Comparison of ENCODE assay signal across 8 mouse cellular contexts in the genomic region with DNA sequence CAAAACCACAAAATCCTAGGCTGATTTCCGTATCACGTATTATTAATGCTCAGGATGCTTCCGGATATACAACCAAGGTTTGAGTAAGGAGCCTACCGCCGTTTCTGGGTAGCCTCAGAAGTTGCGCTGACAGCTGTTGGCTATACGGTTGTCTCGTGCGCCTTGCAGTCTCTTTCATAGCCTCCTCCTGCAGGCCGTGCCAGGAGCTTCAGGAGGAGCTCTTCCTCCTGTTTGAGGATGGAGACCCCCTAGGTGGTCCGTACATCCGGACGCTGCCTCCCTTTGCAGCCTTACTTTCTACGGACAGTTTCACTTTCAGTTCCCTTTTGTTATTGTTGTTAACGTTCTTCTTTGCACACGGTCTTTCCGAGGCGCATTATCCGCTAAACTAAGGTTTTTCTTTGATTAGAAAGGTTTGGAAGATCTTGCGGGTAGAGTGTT. TPM values are rescaled to one million over a fixed set of nuclear protein-coding genes. Genes with fewer than 3 reads are reported as not detected.
DNase-seq lines count a peak whose midpoint lies in the region; ATAC-seq and TF ChIP-seq lines count a peak whose summit lies in the region.

No protein-coding gene starts in this region.

- under 1% methylated on average over 20 of the region's 20 CpGs for WGBS in heart, embryonic 13.5 days

- peak overlapping the region; percentile 92 for H3K27ac ChIP-seq in heart, embryonic 13.5 days (replicated peaks)

- no peak for ATAC-seq in heart, embryonic 13.5 days (ENCODE audit: extremely low read depth, insufficient number of reproducible peaks, low FRiP score, low TSS enrichment)

- peak overlapping the region; percentile 99 for H3K4me3 ChIP-seq in E14TG2a.4 (replicated peaks; ENCODE audit: low read length)
- peak overlapping the region; percentile 98 for H3K4me3 ChIP-seq in heart, embryonic 13.5 days

- no peaks in the 10 kb centered on the region for H3K9me3 ChIP-seq in E14TG2a.4 (ENCODE audit: low read length)
- no peaks in the 10 kb centered on the region for H3K9me3 ChIP-seq in heart, embryonic 13.5 days

- no peak for TF ChIP-seq CTCF in E14TG2a.4 (conservative IDR thresholded peaks at IDR 0.05; ENCODE audit: low read length)

- H3K36me3 ChIP-seq in E14TG2a.4 (ENCODE audit: insufficient read depth, low read length), result peaks cover 36% of the 10 kb centered on the region
- H3K36me3 ChIP-seq in heart, embryonic 13.5 days, result peaks cover 30% of the 10 kb centered on the region

- H3K27me3 ChIP-seq in E14TG2a.4 (ENCODE audit: insufficient read depth, low read length), result no peaks in the 10 kb centered on the region
- peaks cover 22% of the 10 kb centered on the region for H3K27me3 ChIP-seq in heart, embryonic 13.5 days (replicated peaks)

- peak overlapping the region; percentile 73 for H3K4me2 ChIP-seq in heart, embryonic 13.5 days

- peaks cover 59% of the 10 kb centered on the region for H3K4me1 ChIP-seq in E14TG2a.4 (replicated peaks; ENCODE audit: low read depth, low read length)
- peaks cover 24% of the 10 kb centered on the region for H3K4me1 ChIP-seq in heart, embryonic 13.5 days

- H3K9ac ChIP-seq in heart, embryonic 13.5 days, result peak overlapping the region; percentile 99

- peak; percentile 75 to 79 for DNase-seq in B cell, adult 2 months
- peak; percentile 78 for DNase-seq in embryo, embryonic 10.5 days (ENCODE audit: low spot score)
- peak; percentile 57 for DNase-seq in kidney, postnatal 10 days
- peak; percentile 32 for DNase-seq in lung, postnatal 14 days
- DNase-seq in retina, postnatal 1 day, result peak; percentile 64
- no peak for DNase-seq in ovary, postnatal 14 days (ENCODE audit: low spot score)

RNA-seq across cellular contexts. Expression of gene Usf1, which starts 0.9 kb away (rescaled TPM):
- 52.1 and 53.3 TPM in 2 replicates for polyA plus RNA-seq in heart, embryonic 13.5 days (2015; fragmentation: Nextera tagmentation; extraction: Ambion mirVana)

RNA-seq across cellular contexts. Expression of gene Tstd1, which starts 6.7 kb away (rescaled TPM):
- polyA plus RNA-seq in heart, embryonic 13.5 days (2015; fragmentation: Nextera tagmentation; extraction: Ambion mirVana), result 3.1 and 3.6 TPM in 2 replicates

RNA-seq across cellular contexts. Expression of gene Arhgap30, which starts 23.3 kb away (rescaled TPM):
- 0.78 and 0.92 TPM in 2 replicates for polyA plus RNA-seq in heart, embryonic 13.5 days (2015; fragmentation: Nextera tagmentation; extraction: Ambion mirVana)

RNA-seq across cellular contexts. Expression of gene F11r, which starts 25.3 kb away (rescaled TPM):
- 61.8 and 66.1 TPM in 2 replicates for polyA plus RNA-seq in heart, embryonic 13.5 days (2015; fragmentation: Nextera tagmentation; extraction: Ambion mirVana)

RNA-seq across cellular contexts. Expression of gene Nectin4, which starts 42.1 kb away (rescaled TPM):
- 0.23 and 0.27 TPM in 2 replicates for polyA plus RNA-seq in heart, embryonic 13.5 days (2015; fragmentation: Nextera tagmentation; extraction: Ambion mirVana)
